Mouse (Mus musculus) liver, embryonic 14.5 days (tissue): Measurements from ENCODE around the gene Slc45a3.

Source experiments
- CTCF ChIP-seq: IDR thresholded peaks from 2 replicates; pipeline ENCODE4 v1.5.1; 2016; ENCODE audit warnings: antibody characterized with exemption, low read depth, control low read depth
- EP300 ChIP-seq: IDR thresholded peaks from 2 replicates; pipeline ENCODE4 v1.6.1; 2016; ENCODE audit warnings: antibody characterized with exemption, low read depth

DNA sequence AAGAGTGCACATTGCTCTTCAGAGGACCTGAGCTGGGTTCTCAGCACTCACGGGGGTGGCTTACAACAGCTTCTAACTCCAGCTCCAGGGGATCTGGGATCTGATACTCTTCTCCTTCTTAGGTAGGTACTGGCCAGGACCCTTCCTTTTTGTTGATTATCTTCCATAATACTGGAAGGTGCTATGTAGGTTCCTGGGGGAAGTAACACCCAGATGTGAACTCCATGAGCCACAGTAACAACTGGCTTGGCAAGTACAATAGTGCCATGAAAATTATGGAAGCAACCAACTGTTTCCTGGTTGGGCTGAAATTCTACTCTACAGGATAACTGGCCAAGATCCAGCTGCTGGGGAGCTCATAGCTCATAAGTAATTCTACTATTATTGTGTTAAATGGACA is 42.7 kb downstream of the Slc45a3 start:
- TF ChIP-seq CTCF: no peak
- TF ChIP-seq EP300: no peak
